Mouse (Mus musculus) liver, embryonic 14.5 days (tissue): ENCODE measurements at regions not wholly inside any gene's neighbourhood (a gene's known extent, or its start where the extent isn't known, plus 50 kb on each side); places are given as distances from the start of the nearest gene placed in this dataset.

Experiments used
- CTCF ChIP-seq: IDR thresholded peaks from 2 replicates; pipeline ENCODE4 v1.5.1; 2016; ENCODE audit warnings: antibody characterized with exemption, low read depth, control low read depth
- EP300 ChIP-seq: IDR thresholded peaks from 2 replicates; pipeline ENCODE4 v1.6.1; 2016; ENCODE audit warnings: antibody characterized with exemption, low read depth

- TF ChIP-seq EP300 (no peak), CTCF (no peak)
Measured at GRCm38 (mm10) chr4:150752151-150752550, 100.2 kb upstream of the Slc45a1 start.
